Mouse (Mus musculus): ENCODE results near the gene Enox1. TPM values are rescaled to one million over a fixed set of nuclear protein-coding genes. Genes with fewer than 3 reads are reported as not detected.

Enox1 gene
- polyA plus RNA-seq, 1 experiment from 2014 or later, result 2.5 TPM

GRCm38 (mm10) chr14:77375618-77376017 lies 219.1 kb downstream of the Enox1 start:
- H3K4me3 ChIP-seq, result no peak overlapping the region
- no peak overlapping the region for H3K4me2 ChIP-seq
- no peak overlapping the region for H3K9ac ChIP-seq
- no peaks in the 10 kb centered on the region for H3K36me3 ChIP-seq
- peaks cover 4% of the 10 kb centered on the region; the same call in 1 of the 2 replicates for H3K4me1 ChIP-seq
- H3K9me3 ChIP-seq, result no peaks in the 10 kb centered on the region
- WGBS, result 34% methylated on average over 9 of the region's 9 CpGs
- no peak overlapping the region for H3K27ac ChIP-seq (replicated peaks)
- no peak for ATAC-seq (ENCODE audit: extremely low read depth, insufficient number of reproducible peaks, low FRiP score, low TSS enrichment)
- H3K27me3 ChIP-seq (replicated peaks), result no peaks in the 10 kb centered on the region

GRCm38 (mm10) chr14:77376731-77377130 lies 220.2 kb downstream of the Enox1 start:
- Histone ChIP-seq H3K27me3 (replicated peaks) (no peaks in the 10 kb centered on the region), H3K27ac (replicated peaks) (no peak overlapping the region), H3K36me3 (no peaks in the 10 kb centered on the region), H3K4me2 (no peak overlapping the region), H3K9ac (no peak overlapping the region), H3K4me1 (peaks cover 8% of the 10 kb centered on the region), H3K4me3 (no peak overlapping the region), H3K9me3 (no peaks in the 10 kb centered on the region)
- WGBS, result 63% methylated on average over 7 of the region's 7 CpGs
- ATAC-seq (ENCODE audit: extremely low read depth, insufficient number of reproducible peaks, low FRiP score, low TSS enrichment), result no peak

- no peak for ATAC-seq (ENCODE audit: extremely low read depth, insufficient number of reproducible peaks, low FRiP score, low TSS enrichment)
- Histone ChIP-seq H3K9ac (no peak overlapping the region), H3K4me3 (no peak overlapping the region), H3K4me2 (no peak overlapping the region), H3K36me3 (no peaks in the 10 kb centered on the region), H3K27ac (replicated peaks) (no peak overlapping the region), H3K9me3 (no peaks in the 10 kb centered on the region), H3K27me3 (replicated peaks) (no peaks in the 10 kb centered on the region), H3K4me1 (peaks cover 12% of the 10 kb centered on the region)
- WGBS, result 93% methylated on average over 3 of the region's 3 CpGs
Observed at GRCm38 (mm10) chr14:77377439-77377838, 220.9 kb downstream of the Enox1 start.

- ATAC-seq (ENCODE audit: extremely low read depth, insufficient number of reproducible peaks, low FRiP score, low TSS enrichment), result no peak
- Histone ChIP-seq H3K36me3 (no peaks in the 10 kb centered on the region), H3K27me3 (replicated peaks) (no peaks in the 10 kb centered on the region), H3K4me1 (peaks cover 12% of the 10 kb centered on the region), H3K27ac (replicated peaks) (no peak overlapping the region), H3K4me2 (no peak overlapping the region), H3K9me3 (no peaks in the 10 kb centered on the region), H3K4me3 (no peak overlapping the region), H3K9ac (no peak overlapping the region)
- WGBS, result 68% methylated on average over 5 of the region's 5 CpGs
Observed at GRCm38 (mm10) chr14:77377873-77378272, 221.3 kb downstream of the Enox1 start.

- Histone ChIP-seq H3K27ac (replicated peaks) (no peak overlapping the region), H3K27me3 (replicated peaks) (no peaks in the 10 kb centered on the region), H3K9ac (no peak overlapping the region), H3K4me3 (no peak overlapping the region), H3K36me3 (no peaks in the 10 kb centered on the region), H3K4me2 (no peak overlapping the region), H3K4me1 (peaks cover 8% of the 10 kb centered on the region; the same call in 1 of the 2 replicates), H3K9me3 (no peaks in the 10 kb centered on the region)
- no peak for ATAC-seq (ENCODE audit: extremely low read depth, insufficient number of reproducible peaks, low FRiP score, low TSS enrichment)
- 35% methylated on average over 2 of the region's 2 CpGs for WGBS
Observed at GRCm38 (mm10) chr14:77381532-77381931, 225.0 kb downstream of the Enox1 start.

GRCm38 (mm10) chr14:77385621-77386020 lies 229.1 kb downstream of the Enox1 start:
- no peaks in the 10 kb centered on the region for H3K36me3 ChIP-seq
- H3K4me1 ChIP-seq, result peaks cover 8% of the 10 kb centered on the region; the same call in 1 of the 2 replicates
- no peak overlapping the region for H3K4me3 ChIP-seq
- H3K9me3 ChIP-seq, result no peaks in the 10 kb centered on the region
- no peak overlapping the region for H3K4me2 ChIP-seq
- ATAC-seq (ENCODE audit: extremely low read depth, insufficient number of reproducible peaks, low FRiP score, low TSS enrichment), result no peak
- H3K27me3 ChIP-seq (replicated peaks), result no peaks in the 10 kb centered on the region
- no peak overlapping the region for H3K9ac ChIP-seq
- no peak overlapping the region for H3K27ac ChIP-seq (replicated peaks)
- 55% methylated on average over 9 of the region's 9 CpGs for WGBS

- ATAC-seq (ENCODE audit: extremely low read depth, insufficient number of reproducible peaks, low FRiP score, low TSS enrichment), result no peak
- Histone ChIP-seq H3K27ac (replicated peaks) (no peak overlapping the region), H3K9ac (no peak overlapping the region), H3K36me3 (no peaks in the 10 kb centered on the region), H3K4me2 (no peak overlapping the region), H3K27me3 (replicated peaks) (no peaks in the 10 kb centered on the region), H3K4me3 (no peak overlapping the region), H3K4me1 (no peaks in the 10 kb centered on the region), H3K9me3 (no peaks in the 10 kb centered on the region)
- WGBS, result 85% methylated on average over 2 of the region's 2 CpGs
Observed at GRCm38 (mm10) chr14:77387877-77388276, 231.3 kb downstream of the Enox1 start.

- no peak for ATAC-seq (ENCODE audit: extremely low read depth, insufficient number of reproducible peaks, low FRiP score, low TSS enrichment)
- no peaks in the 10 kb centered on the region for H3K4me1 ChIP-seq
- H3K4me2 ChIP-seq, result no peak overlapping the region
- 70% methylated on average over 5 of the region's 5 CpGs for WGBS
- no peaks in the 10 kb centered on the region for H3K36me3 ChIP-seq
- no peak overlapping the region for H3K27ac ChIP-seq (replicated peaks)
- H3K9me3 ChIP-seq, result no peaks in the 10 kb centered on the region
- no peak overlapping the region for H3K9ac ChIP-seq
- no peaks in the 10 kb centered on the region for H3K27me3 ChIP-seq (replicated peaks)
- H3K4me3 ChIP-seq, result no peak overlapping the region
Observed at GRCm38 (mm10) chr14:77389276-77389675, 232.7 kb downstream of the Enox1 start.

GRCm38 (mm10) chr14:77392476-77392875 lies 235.9 kb downstream of the Enox1 start:
- H3K4me1 ChIP-seq, result no peaks in the 10 kb centered on the region
- 85% methylated on average over 1 of the region's 1 CpGs for WGBS
- no peaks in the 10 kb centered on the region for H3K9me3 ChIP-seq
- no peak overlapping the region for H3K27ac ChIP-seq (replicated peaks)
- H3K4me3 ChIP-seq, result no peak overlapping the region
- H3K36me3 ChIP-seq, result no peaks in the 10 kb centered on the region
- ATAC-seq (ENCODE audit: extremely low read depth, insufficient number of reproducible peaks, low FRiP score, low TSS enrichment), result no peak
- H3K27me3 ChIP-seq (replicated peaks), result no peaks in the 10 kb centered on the region
- no peak overlapping the region for H3K9ac ChIP-seq
- no peak overlapping the region for H3K4me2 ChIP-seq

GRCm38 (mm10) chr14:77406241-77407114 lies 249.9 kb downstream of the Enox1 start:
- H3K9me3 ChIP-seq, result no peaks in the 10 kb centered on the region
- no peak overlapping the region for H3K9ac ChIP-seq
- H3K4me1 ChIP-seq, result no peaks in the 10 kb centered on the region
- 68% methylated on average over 5 of the region's 5 CpGs for WGBS
- ATAC-seq (ENCODE audit: extremely low read depth, insufficient number of reproducible peaks, low FRiP score, low TSS enrichment), result no peak
- no peaks in the 10 kb centered on the region for H3K27me3 ChIP-seq (replicated peaks)
- H3K36me3 ChIP-seq, result no peaks in the 10 kb centered on the region
- no peak overlapping the region for H3K27ac ChIP-seq (replicated peaks)
- no peak overlapping the region for H3K4me3 ChIP-seq
- no peak overlapping the region for H3K4me2 ChIP-seq

GRCm38 (mm10) chr14:77409271-77409940 lies 252.8 kb downstream of the Enox1 start:
- Histone ChIP-seq H3K9me3 (no peaks in the 10 kb centered on the region), H3K4me1 (no peaks in the 10 kb centered on the region), H3K36me3 (no peaks in the 10 kb centered on the region), H3K27me3 (replicated peaks) (no peaks in the 10 kb centered on the region), H3K27ac (replicated peaks) (no peak overlapping the region), H3K4me2 (no peak overlapping the region), H3K9ac (no peak overlapping the region), H3K4me3 (no peak overlapping the region)
- ATAC-seq (ENCODE audit: extremely low read depth, insufficient number of reproducible peaks, low FRiP score, low TSS enrichment), result no peak
- 76% methylated on average over 8 of the region's 8 CpGs for WGBS
